Mouse (Mus musculus): ENCODE data around the gene Dgcr8. TPM values are rescaled to one million over a fixed set of nuclear protein-coding genes. Genes with fewer than 3 reads are reported as not detected.
"Not testable (repeated sequence)": the region's sequence is repeated elsewhere in the genome, so short reads cannot be mapped to it uniquely, and the experiment has no call there.

Dgcr8 gene
- polyA plus RNA-seq, 1 experiment from 2014 or later = 25.7 TPM

- Histone ChIP-seq H3K4me1 (ENCODE audit: control insufficient read depth, insufficient read depth, low read depth, low read length) (no peaks in the 10 kb centered on the region), H3K36me3 (ENCODE audit: control insufficient read depth, insufficient read depth, low read length) (0 out of 2 replicates have a peak, but pooled peaks cover 2% of the 10 kb centered on the region), H3K9ac (ENCODE audit: low read depth, low read length) (no peak overlapping the region), H3K4me2 (ENCODE audit: low read length) (no peak overlapping the region), H3K4me3 (ENCODE audit: low read length) (no peak overlapping the region), H3K27me3 (replicated peaks; ENCODE audit: control insufficient read depth, insufficient read depth, low read length) (no peaks in the 10 kb centered on the region), H3K9me3 (ENCODE audit: control insufficient read depth, low read length) (no peaks in the 10 kb centered on the region), H3K27ac (ENCODE audit: low read depth, low read length) (no peak overlapping the region)
- WGBS = 84% methylated on average over 2 of the region's 2 CpGs
- ATAC-seq = no peak
These were observed 32.4 kb upstream of the Dgcr8 start for GRCm38 (mm10) chr16:18321443-18321842.

- Histone ChIP-seq H3K4me2 (ENCODE audit: low read length) (no peak overlapping the region), H3K27ac (ENCODE audit: low read depth, low read length) (no peak overlapping the region), H3K27me3 (replicated peaks; ENCODE audit: control insufficient read depth, insufficient read depth, low read length) (no peaks in the 10 kb centered on the region), H3K4me3 (ENCODE audit: low read length) (no peak overlapping the region), H3K9me3 (ENCODE audit: control insufficient read depth, low read length) (no peaks in the 10 kb centered on the region), H3K36me3 (ENCODE audit: control insufficient read depth, insufficient read depth, low read length) (0 out of 2 replicates have a peak, but pooled peaks cover 2% of the 10 kb centered on the region), H3K9ac (ENCODE audit: low read depth, low read length) (no peak overlapping the region), H3K4me1 (ENCODE audit: control insufficient read depth, insufficient read depth, low read depth, low read length) (no peaks in the 10 kb centered on the region)
- 90% methylated on average over 3 of the region's 3 CpGs for WGBS
- no peak for ATAC-seq
These were observed 29.9 kb upstream of the Dgcr8 start for GRCm38 (mm10) chr16:18318992-18319391.

GRCm38 (mm10) chr16:18308159-18308558, 19.1 kb upstream of the Dgcr8 start:
- H3K27ac ChIP-seq (ENCODE audit: low read depth, low read length) = no peak overlapping the region
- WGBS = 94% methylated on average over 1 of the region's 1 CpGs
- no peaks in the 10 kb centered on the region for H3K4me1 ChIP-seq (ENCODE audit: control insufficient read depth, insufficient read depth, low read depth, low read length)
- no peak for ATAC-seq
- no peaks in the 10 kb centered on the region for H3K9me3 ChIP-seq (ENCODE audit: control insufficient read depth, low read length)
- H3K27me3 ChIP-seq (replicated peaks; ENCODE audit: control insufficient read depth, insufficient read depth, low read length) = no peaks in the 10 kb centered on the region
- no peak overlapping the region for H3K4me3 ChIP-seq (ENCODE audit: low read length)
- no peak overlapping the region for H3K9ac ChIP-seq (ENCODE audit: low read depth, low read length)
- H3K4me2 ChIP-seq (ENCODE audit: low read length) = no peak overlapping the region
- peaks cover 24% of the 10 kb centered on the region for H3K36me3 ChIP-seq (ENCODE audit: control insufficient read depth, insufficient read depth, low read length)

GRCm38 (mm10) chr16:18289614-18290013, 568 bp upstream of the Dgcr8 start:
- peaks cover 25% of the 10 kb centered on the region for H3K4me1 ChIP-seq (ENCODE audit: control insufficient read depth, insufficient read depth, low read depth, low read length)
- not testable (repeated sequence) for ATAC-seq; H3K36me3 ChIP-seq (ENCODE audit: control insufficient read depth, insufficient read depth, low read length); H3K9me3 ChIP-seq (ENCODE audit: control insufficient read depth, low read length); H3K27me3 ChIP-seq (replicated peaks; ENCODE audit: control insufficient read depth, insufficient read depth, low read length)
- H3K4me3 ChIP-seq (ENCODE audit: low read length) = peak overlapping the region; percentile 89
- H3K4me2 ChIP-seq (ENCODE audit: low read length) = peak overlapping the region; percentile 51
- 4% methylated on average over 6 of the region's 10 CpGs for WGBS
- peak overlapping the region; percentile 39; the same call in 1 of the 2 replicates for H3K27ac ChIP-seq (ENCODE audit: low read depth, low read length)
- peak overlapping the region; percentile 43 for H3K9ac ChIP-seq (ENCODE audit: low read depth, low read length)

GRCm38 (mm10) chr16:18288581-18289061, 425 bp downstream of the Dgcr8 start:
- peak overlapping the region; percentile 85 for H3K27ac ChIP-seq (ENCODE audit: low read depth, low read length)
- peak overlapping the region; percentile 89 for H3K4me3 ChIP-seq (ENCODE audit: low read length)
- WGBS = under 1% methylated on average over 22 of the region's 31 CpGs
- H3K4me2 ChIP-seq (ENCODE audit: low read length) = peak overlapping the region; percentile 89
- H3K9me3 ChIP-seq (ENCODE audit: control insufficient read depth, low read length) = no peaks in the 10 kb centered on the region
- ATAC-seq = peak; percentile 83
- H3K4me1 ChIP-seq (ENCODE audit: control insufficient read depth, insufficient read depth, low read depth, low read length) = peaks cover 25% of the 10 kb centered on the region
- peaks cover 11% of the 10 kb centered on the region for H3K36me3 ChIP-seq (ENCODE audit: control insufficient read depth, insufficient read depth, low read length)
- peak overlapping the region; percentile 94 for H3K9ac ChIP-seq (ENCODE audit: low read depth, low read length)
- H3K27me3 ChIP-seq (replicated peaks; ENCODE audit: control insufficient read depth, insufficient read depth, low read length) = no peaks in the 10 kb centered on the region

GRCm38 (mm10) chr16:18288166-18288565, 880 bp downstream of the Dgcr8 start:
- H3K27me3 ChIP-seq (replicated peaks; ENCODE audit: control insufficient read depth, insufficient read depth, low read length) = no peaks in the 10 kb centered on the region
- peak overlapping the region; percentile 89 for H3K4me2 ChIP-seq (ENCODE audit: low read length)
- peak overlapping the region; percentile 89 for H3K4me3 ChIP-seq (ENCODE audit: low read length)
- H3K4me1 ChIP-seq (ENCODE audit: control insufficient read depth, insufficient read depth, low read depth, low read length) = peaks cover 25% of the 10 kb centered on the region
- H3K9ac ChIP-seq (ENCODE audit: low read depth, low read length) = peak overlapping the region; percentile 94
- peak overlapping the region; percentile 26; the same call in 1 of the 2 replicates for H3K27ac ChIP-seq (ENCODE audit: low read depth, low read length)
- WGBS = 0% methylated on average over 4 of the region's 4 CpGs
- no peak for ATAC-seq
- peaks cover 14% of the 10 kb centered on the region for H3K36me3 ChIP-seq (ENCODE audit: control insufficient read depth, insufficient read depth, low read length)
- H3K9me3 ChIP-seq (ENCODE audit: control insufficient read depth, low read length) = no peaks in the 10 kb centered on the region

GRCm38 (mm10) chr16:18275166-18275565, 13.9 kb downstream of the Dgcr8 start:
- 88% methylated on average over 2 of the region's 2 CpGs for WGBS
- H3K27ac ChIP-seq (ENCODE audit: low read depth, low read length) = no peak overlapping the region
- H3K4me2 ChIP-seq (ENCODE audit: low read length) = no peak overlapping the region
- H3K9me3 ChIP-seq (ENCODE audit: control insufficient read depth, low read length) = no peaks in the 10 kb centered on the region
- peaks cover 55% of the 10 kb centered on the region for H3K36me3 ChIP-seq (ENCODE audit: control insufficient read depth, insufficient read depth, low read length)
- ATAC-seq = no peak
- no peaks in the 10 kb centered on the region for H3K4me1 ChIP-seq (ENCODE audit: control insufficient read depth, insufficient read depth, low read depth, low read length)
- H3K9ac ChIP-seq (ENCODE audit: low read depth, low read length) = no peak overlapping the region
- H3K27me3 ChIP-seq (replicated peaks; ENCODE audit: control insufficient read depth, insufficient read depth, low read length) = no peaks in the 10 kb centered on the region
- H3K4me3 ChIP-seq (ENCODE audit: low read length) = no peak overlapping the region

- H3K36me3 ChIP-seq (ENCODE audit: control insufficient read depth, insufficient read depth, low read length) = peaks cover 56% of the 10 kb centered on the region
These were observed 20.9 kb downstream of the Dgcr8 start for GRCm38 (mm10) chr16:18268182-18268581.

GRCm38 (mm10) chr16:18265024-18265423, 24.0 kb downstream of the Dgcr8 start:
- no peaks in the 10 kb centered on the region for H3K9me3 ChIP-seq (ENCODE audit: control insufficient read depth, low read length)
- H3K27me3 ChIP-seq (replicated peaks; ENCODE audit: control insufficient read depth, insufficient read depth, low read length) = no peaks in the 10 kb centered on the region
- no peak overlapping the region for H3K4me2 ChIP-seq (ENCODE audit: low read length)
- 86% methylated on average over 2 of the region's 2 CpGs for WGBS
- H3K4me1 ChIP-seq (ENCODE audit: control insufficient read depth, insufficient read depth, low read depth, low read length) = no peaks in the 10 kb centered on the region
- ATAC-seq = no peak
- H3K4me3 ChIP-seq (ENCODE audit: low read length) = no peak overlapping the region
- peaks cover 51% of the 10 kb centered on the region for H3K36me3 ChIP-seq (ENCODE audit: control insufficient read depth, insufficient read depth, low read length)
- H3K9ac ChIP-seq (ENCODE audit: low read depth, low read length) = no peak overlapping the region
- no peak overlapping the region for H3K27ac ChIP-seq (ENCODE audit: low read depth, low read length)

More at GRCm38 (mm10) chr16:18268182-18268581, 20.9 kb downstream of the Dgcr8 start:
- no peaks in the 10 kb centered on the region for H3K4me1 ChIP-seq (ENCODE audit: control insufficient read depth, insufficient read depth, low read depth, low read length)
- H3K9ac ChIP-seq (ENCODE audit: low read depth, low read length) = no peak overlapping the region
- no peaks in the 10 kb centered on the region for H3K27me3 ChIP-seq (replicated peaks; ENCODE audit: control insufficient read depth, insufficient read depth, low read length)
- 86% methylated on average over 5 of the region's 5 CpGs for WGBS
- H3K27ac ChIP-seq (ENCODE audit: low read depth, low read length) = no peak overlapping the region
- ATAC-seq = no peak
- no peaks in the 10 kb centered on the region for H3K9me3 ChIP-seq (ENCODE audit: control insufficient read depth, low read length)
- H3K4me2 ChIP-seq (ENCODE audit: low read length) = no peak overlapping the region
- no peak overlapping the region for H3K4me3 ChIP-seq (ENCODE audit: low read length)
